In genomic region chr1:86528571-86529180, GRCm38 (mm10) we compare ENCODE assay signal across 7 mouse cellular contexts. TPM values are rescaled to one million over a fixed set of nuclear protein-coding genes. Genes with fewer than 3 reads are reported as not detected.
DNase-seq lines count a peak whose midpoint lies in the region; ATAC-seq and TF ChIP-seq lines count a peak whose summit lies in the region.

No protein-coding gene starts in this region.

- H3K27me3 ChIP-seq in embryonic facial prominence, embryonic 13.5 days: no peaks in the 10 kb centered on the region
- no peaks in the 10 kb centered on the region for H3K27me3 ChIP-seq in midbrain, embryonic 10.5 days (ENCODE audit: low read depth, poor library complexity, severe bottlenecking)
- H3K27me3 ChIP-seq in thymus, adult 2 months (ENCODE audit: control insufficient read depth, insufficient read depth, low read length): no peaks in the 10 kb centered on the region

- intact Hi-C loops in heart, postnatal 36 days (cut with DNase I): loop anchor here (1.0 kb wide), 1 partner anchor 27 kb away; no protein-coding TSS in a partner anchor
- intact Hi-C loops in left cerebral cortex, postnatal 25 days (cut with DNase I): loop anchor here (1.0 to 5.0 kb wide), 4 partner anchors 27 to 171 kb away; partner anchors contain the start of gene Ncl

- no peak for TF ChIP-seq CTCF in thymus, adult 2 months (IDR thresholded peaks at IDR 0.05; ENCODE audit: borderline replicate concordance, control insufficient read depth, extremely low read depth, insufficient read depth, low read length, poor library complexity)

- H3K9ac ChIP-seq in ES-E14 (ENCODE audit: insufficient read depth, low read depth, low read length, poor library complexity, severe bottlenecking): peak overlapping the region; percentile 99
- H3K9ac ChIP-seq in embryonic facial prominence, embryonic 13.5 days: peak overlapping the region; percentile 100

- H3K9me3 ChIP-seq in ES-E14 (ENCODE audit: control insufficient read depth, insufficient read depth, low read depth, low read length): no peaks in the 10 kb centered on the region
- no peaks in the 10 kb centered on the region for H3K9me3 ChIP-seq in embryonic facial prominence, embryonic 13.5 days
- no peaks in the 10 kb centered on the region for H3K9me3 ChIP-seq in midbrain, embryonic 10.5 days (replicated peaks)

- H3K36me3 ChIP-seq in ES-E14 (ENCODE audit: control insufficient read depth, insufficient read depth, low read length, poor library complexity, severe bottlenecking): peaks cover 36% of the 10 kb centered on the region
- peaks cover 32% of the 10 kb centered on the region for H3K36me3 ChIP-seq in embryonic facial prominence, embryonic 13.5 days
- peaks cover 45% of the 10 kb centered on the region for H3K36me3 ChIP-seq in midbrain, embryonic 10.5 days
- H3K36me3 ChIP-seq in thymus, adult 2 months (ENCODE audit: control insufficient read depth, insufficient read depth, low read length): peaks cover 18% of the 10 kb centered on the region

- TF ChIP-seq POLR2A in thymus, adult 2 months (IDR thresholded peaks at IDR 0.05; ENCODE audit: control insufficient read depth, extremely low read depth, insufficient read depth, low read length, poor library complexity): no peak

- DNase-seq in ES-E14 (ENCODE audit: low read depth, low spot score): no peak
- DNase-seq in adrenal gland, adult 8-10 months: peak; percentile 56
- DNase-seq in heart, postnatal 36 days: peak; percentile 44 to 52
- peak; percentile 49 to 74 for DNase-seq in left cerebral cortex, postnatal 25 days (ENCODE audit: low spot score in 2 of 2)
- no peak for DNase-seq in midbrain, embryonic 10.5 days (ENCODE audit: low spot score)
- DNase-seq in thymus, adult 2 months: peak; percentile 70

- peak overlapping the region; percentile 82 to 91 for H3K4me3 ChIP-seq in ES-E14 (ENCODE audit: insufficient read depth in 1 of 2, low read depth in 1 of 2, low read length in 2 of 2, poor library complexity in 1 of 2, severe bottlenecking in 1 of 2)
- H3K4me3 ChIP-seq in embryonic facial prominence, embryonic 13.5 days: peak overlapping the region; percentile 98
- peak overlapping the region; percentile 90 for H3K4me3 ChIP-seq in midbrain, embryonic 10.5 days
- peak overlapping the region; percentile 67 for H3K4me3 ChIP-seq in thymus, adult 2 months (ENCODE audit: control insufficient read depth, insufficient read depth, low read length)

- peak overlapping the region; percentile 92 for H3K4me2 ChIP-seq in embryonic facial prominence, embryonic 13.5 days

- in situ Hi-C loops in ES-E14 (cut with MboI; ENCODE audit: low sequenced_read_pairs in 2 of 2, unreplicated experiment in 2 of 2): no loop called here

- no peak for ATAC-seq in embryonic facial prominence, embryonic 13.5 days (ENCODE audit: insufficient number of reproducible peaks, insufficient read depth, low FRiP score, low TSS enrichment, low read depth)

- peak overlapping the region; percentile 80 for H3K27ac ChIP-seq in ES-E14 (ENCODE audit: insufficient read depth, low read depth, low read length, poor library complexity, severe bottlenecking)
- peak overlapping the region; percentile 100 for H3K27ac ChIP-seq in embryonic facial prominence, embryonic 13.5 days
- H3K27ac ChIP-seq in midbrain, embryonic 10.5 days (replicated peaks): peak overlapping the region; percentile 100
- peak overlapping the region; percentile 51; the same call in 1 of the 2 replicates for H3K27ac ChIP-seq in thymus, adult 2 months (ENCODE audit: control insufficient read depth, insufficient read depth, low read length)

- under 1% methylated on average over 15 of the region's 15 CpGs for WGBS in embryonic facial prominence, embryonic 13.5 days
- under 1% methylated on average over 15 of the region's 15 CpGs for WGBS in midbrain, embryonic 10.5 days
- 0% methylated on average over 15 of the region's 15 CpGs for WGBS in thymus, adult 2 months

- H3K4me1 ChIP-seq in ES-E14 (ENCODE audit: control insufficient read depth in 2 of 2, insufficient read depth in 2 of 2, low read length in 2 of 2, poor library complexity in 1 of 2): peaks cover 2 to 11% of the 10 kb centered on the region in 2 experiments; a peak in 2 of 4 replicates
- peaks cover 40% of the 10 kb centered on the region for H3K4me1 ChIP-seq in embryonic facial prominence, embryonic 13.5 days
- peaks cover 55% of the 10 kb centered on the region for H3K4me1 ChIP-seq in midbrain, embryonic 10.5 days
- H3K4me1 ChIP-seq in thymus, adult 2 months (replicated peaks; ENCODE audit: control insufficient read depth, insufficient read depth, low read length): peaks cover 20% of the 10 kb centered on the region

TF ChIP-seq in ES-E14, 5 proteins besides CTCF, POLR2A, EP300 and RAD21:
- TF ChIP-seq CHD2 (IDR thresholded peaks at IDR 0.05; ENCODE audit: low read depth, low read length): no peak
- TF ChIP-seq ZNF384 (IDR thresholded peaks at IDR 0.05; ENCODE audit: low read depth, low read length): no peak

RNA-seq across cellular contexts. Expression of gene Ptma, which starts 2.1 kb away (rescaled TPM):
- 2,106 and 2,587 TPM in 2 replicates for total RNA-seq in ES-E14 (2012; rRNA removed)
- total RNA-seq in adrenal gland, adult 8-10 months (2022): 100 to 1,000 TPM; 448 to 514 (median 510) TPM
- 3,278 and 3,456 TPM in 2 replicates for polyA plus RNA-seq in embryonic facial prominence, embryonic 13.5 days (2015; fragmentation: Nextera tagmentation; extraction: Ambion mirVana)
- 100 to 1,000 TPM; 202 to 234 TPM for total RNA-seq in heart, postnatal 36 days (2021)
- 100 to 1,000 TPM; 359 to 366 TPM for total RNA-seq in left cerebral cortex, postnatal 25 days (2021)
- 2,732 and 2,904 TPM in 2 replicates for polyA plus RNA-seq in midbrain, embryonic 10.5 days (2016; fragmentation: Nextera tagmentation; extraction: Ambion mirVana)
- 2,341 and 3,054 TPM in 2 replicates for polyA plus RNA-seq in thymus, adult 2 months (2012; rRNA removed)

RNA-seq across cellular contexts. Expression of gene Pde6d, which starts 53.8 kb away (rescaled TPM):
- total RNA-seq in ES-E14 (2012; rRNA removed): 5.4 and 9.2 TPM in 2 replicates
- 10 to 100 TPM; 36.8 to 47.2 (median 42.3) TPM for total RNA-seq in adrenal gland, adult 8-10 months (2022)
- 70.7 and 78.5 TPM in 2 replicates for polyA plus RNA-seq in embryonic facial prominence, embryonic 13.5 days (2015; fragmentation: Nextera tagmentation; extraction: Ambion mirVana)
- 10 to 100 TPM; 41.7 to 44.1 TPM for total RNA-seq in heart, postnatal 36 days (2021)
- total RNA-seq in left cerebral cortex, postnatal 25 days (2021): 10 to 100 TPM; 49.4 to 58.1 TPM
- polyA plus RNA-seq in midbrain, embryonic 10.5 days (2016; fragmentation: Nextera tagmentation; extraction: Ambion mirVana): 78.3 and 78.9 TPM in 2 replicates
- polyA plus RNA-seq in thymus, adult 2 months (2012; rRNA removed): 19.9 and 23.4 TPM in 2 replicates

RNA-seq across cellular contexts. Expression of gene Cops7b, which starts 54.0 kb away (rescaled TPM):
- 23.6 and 27.4 TPM in 2 replicates for total RNA-seq in ES-E14 (2012; rRNA removed)
- 10 to 100 TPM; 13.1 to 16.3 (median 14.6) TPM for total RNA-seq in adrenal gland, adult 8-10 months (2022)
- 46.8 and 54.5 TPM in 2 replicates for polyA plus RNA-seq in embryonic facial prominence, embryonic 13.5 days (2015; fragmentation: Nextera tagmentation; extraction: Ambion mirVana)
- 10 to 100 TPM in 1 of 2 experiments, 1 to 10 TPM in 1; 10.0 to 11.2 TPM for total RNA-seq in heart, postnatal 36 days (2021)
- total RNA-seq in left cerebral cortex, postnatal 25 days (2021): 10 to 100 TPM; 27.5 to 29.6 TPM
- polyA plus RNA-seq in midbrain, embryonic 10.5 days (2016; fragmentation: Nextera tagmentation; extraction: Ambion mirVana): 72.3 and 73.5 TPM in 2 replicates
- 61.2 and 67.6 TPM in 2 replicates for polyA plus RNA-seq in thymus, adult 2 months (2012; rRNA removed)

Comparison
In these comparisons a context has a peak if more than half of its experiments do, and no peak if none do; other contexts are left out.
1. DNase-seq: peak in adrenal gland, adult 8-10 months (single experiment), heart, postnatal 36 days (2 of 2), left cerebral cortex, postnatal 25 days (2 of 2) and thymus, adult 2 months (single experiment); none in ES-E14 (single experiment) and midbrain, embryonic 10.5 days (single experiment).
2. Peak in every context shown above with its lines, with median percentiles within 50 percentile points of each other: H3K27ac ChIP-seq and H3K4me3 ChIP-seq.